Mouse (Mus musculus) G1E (cell line): ENCODE data around the gene Spon1.

ENCODE experiments used
- CTCF ChIP-seq: IDR thresholded peaks from 2 replicates; pipeline ENCODE4 v1.5.1; 2012; ENCODE audit warnings: low read depth, low read length, inconsistent platforms, mixed read lengths
- GATA1 ChIP-seq: IDR thresholded peaks from 2 replicates; pipeline ENCODE4 v1.6.1; 2012; ENCODE audit warnings: borderline replicate concordance, low read length, inconsistent platforms, mixed read lengths
- GATA2 ChIP-seq: IDR thresholded peaks from 2 replicates; pipeline ENCODE4 v1.6.1; 2012; ENCODE audit warnings: low read depth, low read length, inconsistent platforms, borderline replicate concordance
- TAL1 ChIP-seq: conservative IDR thresholded peaks from 2 replicates; pipeline ENCODE4 v1.6.1; 2012; ENCODE audit warnings: low read depth, low read length, inconsistent platforms, mixed read lengths

GRCm38 (mm10) chr7:114045814-114046213 lies 280.0 kb downstream of the Spon1 start:
- TF ChIP-seq TAL1 (no peak), CTCF (no peak), GATA1 (no peak), GATA2 (no peak)
